Mouse (Mus musculus): ENCODE results near the gene Arf6. TPM values are rescaled to one million over a fixed set of nuclear protein-coding genes. Genes with fewer than 3 reads are reported as not detected.
"Not testable (repeated sequence)": the region's sequence is repeated elsewhere in the genome, so short reads cannot be mapped to it uniquely, and the experiment has no call there.

Arf6 gene
- polyA plus RNA-seq, 1 experiment from 2014 or later: 59.7 TPM

DNA sequence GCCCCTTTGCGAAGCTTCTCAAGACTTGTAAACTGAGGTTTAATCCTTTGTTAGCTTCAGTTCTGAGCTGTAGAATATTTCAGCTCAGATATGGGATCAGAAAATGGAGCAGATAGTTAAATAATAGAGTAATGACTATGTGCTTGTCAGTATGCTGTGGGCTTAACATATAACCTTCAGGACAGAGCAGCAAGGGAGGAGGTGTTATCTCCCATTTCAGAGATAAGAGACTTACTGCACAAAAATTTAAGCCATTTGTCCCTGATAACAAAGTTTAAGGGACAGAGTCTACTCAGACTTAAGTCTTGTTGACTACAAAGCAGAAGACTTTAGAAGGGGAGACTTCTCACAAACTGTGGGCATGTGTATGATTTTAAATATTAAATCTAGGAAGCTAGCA, 10.9 kb downstream of the Arf6 start:
- Histone ChIP-seq H3K9ac (ENCODE audit: low read depth, low read length) (no peak overlapping the region), H3K27ac (ENCODE audit: low read depth, low read length) (no peak overlapping the region), H3K27me3 (ENCODE audit: control insufficient read depth, insufficient read depth, low read length) (no peaks in the 10 kb centered on the region), H3K36me3 (ENCODE audit: control insufficient read depth, insufficient read depth, low read length) (peaks cover 3% of the 10 kb centered on the region; the same call in 1 of the 2 replicates), H3K4me1 (ENCODE audit: control insufficient read depth, insufficient read depth, low read length) (no peaks in the 10 kb centered on the region), H3K4me3 (ENCODE audit: low read length) (no peak overlapping the region), H3K4me2 (replicated peaks; ENCODE audit: low read depth, low read length) (no peak overlapping the region), H3K9me3 (ENCODE audit: control insufficient read depth, low read length) (no peaks in the 10 kb centered on the region)
- ATAC-seq (ENCODE audit: low FRiP score, low TSS enrichment): no peak
- WGBS: 100% methylated on average over 1 of the region's 1 CpGs

DNA sequence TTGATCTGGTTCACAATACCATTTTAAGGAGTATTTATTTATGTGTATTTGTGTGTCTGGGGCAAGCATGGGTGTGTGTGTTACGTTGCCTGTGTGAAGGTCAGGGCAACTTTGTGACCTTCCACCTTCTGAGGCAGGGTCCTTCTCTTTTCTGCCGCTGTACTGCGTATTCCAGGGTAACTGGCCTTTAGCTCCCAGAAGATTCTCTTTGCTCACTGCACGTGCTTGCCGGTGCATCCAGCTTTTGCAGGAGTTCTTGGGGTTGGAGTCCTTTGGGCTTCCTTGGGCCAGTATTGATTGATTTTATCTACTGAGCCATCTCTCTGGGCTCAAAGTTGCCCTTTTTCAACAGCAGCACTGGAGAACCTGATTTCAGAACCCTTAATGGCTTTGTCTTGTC, 12.7 kb downstream of the Arf6 start:
- 71% methylated on average over 5 of the region's 5 CpGs for WGBS
- Histone ChIP-seq H3K4me3 (ENCODE audit: low read length) (no peak overlapping the region), H3K4me2 (replicated peaks; ENCODE audit: low read depth, low read length) (no peak overlapping the region), H3K4me1 (ENCODE audit: control insufficient read depth, insufficient read depth, low read length) (no peaks in the 10 kb centered on the region), H3K36me3 (ENCODE audit: control insufficient read depth, insufficient read depth, low read length) (no peaks in the 10 kb centered on the region), H3K9ac (ENCODE audit: low read depth, low read length) (no peak overlapping the region), H3K27ac (ENCODE audit: low read depth, low read length) (no peak overlapping the region), H3K9me3 (ENCODE audit: control insufficient read depth, low read length) (no peaks in the 10 kb centered on the region), H3K27me3 (ENCODE audit: control insufficient read depth, insufficient read depth, low read length) (no peaks in the 10 kb centered on the region)
- no peak for ATAC-seq (ENCODE audit: low FRiP score, low TSS enrichment)

DNA sequence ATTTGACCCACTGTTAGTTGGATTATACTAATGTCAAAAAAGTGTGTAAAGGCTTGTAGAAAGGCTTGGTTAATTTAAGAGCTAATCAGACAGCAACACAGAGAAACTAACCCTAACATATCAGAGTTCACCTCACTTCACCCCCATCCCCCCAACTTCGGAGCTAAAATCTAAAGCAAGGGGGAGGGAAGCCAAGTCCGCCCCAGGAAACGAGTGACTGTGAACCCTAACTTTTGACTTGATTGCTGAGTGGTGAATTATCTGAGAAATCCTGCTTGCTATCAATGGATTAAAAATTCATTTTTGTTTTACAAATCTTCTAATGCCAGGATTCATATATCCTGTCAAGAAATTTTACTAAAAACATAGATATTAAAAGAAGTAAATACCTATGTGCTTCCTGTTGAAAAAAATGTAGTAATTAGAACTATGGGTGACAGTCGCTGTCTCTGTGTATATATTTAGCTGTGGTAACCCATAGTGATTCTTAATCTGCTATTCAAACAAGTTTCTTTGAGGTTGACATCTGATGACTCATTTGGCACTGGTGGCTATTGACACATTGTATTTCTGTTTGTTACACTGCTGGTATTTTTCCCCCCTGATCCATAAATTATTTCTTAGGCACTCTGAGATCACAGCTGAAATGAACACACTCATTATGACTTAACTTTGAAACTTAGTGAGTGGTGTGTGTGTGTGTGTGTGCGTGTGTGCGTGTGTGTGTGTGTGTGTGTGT, 13.8 kb downstream of the Arf6 start:
- Histone ChIP-seq H3K4me2 (replicated peaks; ENCODE audit: low read depth, low read length) (no peak overlapping the region), H3K9ac (ENCODE audit: low read depth, low read length) (no peak overlapping the region), H3K36me3 (ENCODE audit: control insufficient read depth, insufficient read depth, low read length) (no peaks in the 10 kb centered on the region), H3K4me3 (ENCODE audit: low read length) (no peak overlapping the region), H3K27me3 (ENCODE audit: control insufficient read depth, insufficient read depth, low read length) (no peaks in the 10 kb centered on the region), H3K4me1 (ENCODE audit: control insufficient read depth, insufficient read depth, low read length) (no peaks in the 10 kb centered on the region), H3K27ac (ENCODE audit: low read depth, low read length) (no peak overlapping the region), H3K9me3 (ENCODE audit: control insufficient read depth, low read length) (no peaks in the 10 kb centered on the region)
- no peak for ATAC-seq (ENCODE audit: low FRiP score, low TSS enrichment)
- WGBS: 76% methylated on average over 6 of the region's 6 CpGs

DNA sequence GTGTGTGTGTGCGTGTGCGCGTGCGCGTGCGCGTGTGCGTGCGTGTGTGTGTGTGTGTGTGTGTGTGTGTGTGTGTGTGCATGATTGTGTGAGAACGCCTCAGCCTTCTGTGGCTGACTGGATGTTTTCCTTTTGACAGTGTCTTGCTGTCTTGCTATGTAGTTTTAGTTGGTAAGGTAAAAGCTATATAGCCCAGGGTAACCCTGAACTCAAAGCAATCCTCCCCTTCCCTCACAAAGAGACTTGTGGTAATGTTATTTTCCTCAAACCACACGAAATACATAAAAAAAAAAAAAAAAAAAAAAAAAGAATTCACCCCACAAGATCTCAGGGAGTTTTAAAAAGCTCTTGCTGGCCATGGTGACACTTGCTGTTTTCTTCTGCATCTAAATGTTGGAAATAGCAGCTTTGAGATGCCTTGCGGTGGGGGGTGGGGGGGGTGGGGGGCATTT, 14.4 kb downstream of the Arf6 start:
- H3K9me3 ChIP-seq (ENCODE audit: control insufficient read depth, low read length); H3K27me3 ChIP-seq (ENCODE audit: control insufficient read depth, insufficient read depth, low read length); H3K27ac ChIP-seq (ENCODE audit: low read depth, low read length); H3K4me2 ChIP-seq (replicated peaks; ENCODE audit: low read depth, low read length); H3K9ac ChIP-seq (ENCODE audit: low read depth, low read length); ATAC-seq (ENCODE audit: low FRiP score, low TSS enrichment); H3K4me1 ChIP-seq (ENCODE audit: control insufficient read depth, insufficient read depth, low read length); H3K36me3 ChIP-seq (ENCODE audit: control insufficient read depth, insufficient read depth, low read length); H3K4me3 ChIP-seq (ENCODE audit: low read length): not testable (repeated sequence)
- WGBS: 92% methylated on average over 12 of the region's 12 CpGs

DNA sequence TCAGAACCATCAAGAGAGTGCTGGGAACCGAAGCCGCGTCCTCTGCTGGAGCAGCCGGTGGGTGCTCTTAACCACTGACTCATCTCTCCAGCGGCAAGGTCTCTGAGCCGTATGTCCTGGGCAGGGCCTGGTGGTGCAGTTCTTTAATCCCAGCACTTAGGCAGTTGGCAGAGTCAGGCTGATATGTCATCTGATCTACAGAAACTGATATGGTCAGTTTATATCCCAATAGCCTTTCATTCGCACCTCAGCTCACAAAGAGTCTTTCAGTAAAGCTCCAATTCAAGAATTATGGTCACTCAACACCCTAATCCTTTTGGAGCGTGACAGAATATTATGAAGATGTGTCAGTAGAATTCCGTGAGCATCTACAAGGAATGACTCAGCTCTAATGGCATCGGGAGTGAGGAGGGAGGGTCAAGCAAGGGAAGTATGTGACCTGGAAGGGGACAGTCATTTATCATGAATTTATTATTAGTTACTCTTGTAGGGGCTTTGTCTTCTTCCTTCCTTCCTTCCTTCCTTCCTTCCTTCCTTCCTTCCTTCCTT, 16.4 kb downstream of the Arf6 start:
- no peaks in the 10 kb centered on the region for H3K9me3 ChIP-seq (ENCODE audit: control insufficient read depth, low read length)
- no peaks in the 10 kb centered on the region for H3K4me1 ChIP-seq (ENCODE audit: control insufficient read depth, insufficient read depth, low read length)
- WGBS: 90% methylated on average over 10 of the region's 10 CpGs
- H3K4me3 ChIP-seq (ENCODE audit: low read length): no peak overlapping the region
- no peak overlapping the region for H3K4me2 ChIP-seq (replicated peaks; ENCODE audit: low read depth, low read length)
- no peaks in the 10 kb centered on the region for H3K36me3 ChIP-seq (ENCODE audit: control insufficient read depth, insufficient read depth, low read length)
- no peak overlapping the region for H3K27ac ChIP-seq (ENCODE audit: low read depth, low read length)
- H3K27me3 ChIP-seq (ENCODE audit: control insufficient read depth, insufficient read depth, low read length): no peaks in the 10 kb centered on the region
- no peak overlapping the region for H3K9ac ChIP-seq (ENCODE audit: low read depth, low read length)
- ATAC-seq (ENCODE audit: low FRiP score, low TSS enrichment): no peak

DNA sequence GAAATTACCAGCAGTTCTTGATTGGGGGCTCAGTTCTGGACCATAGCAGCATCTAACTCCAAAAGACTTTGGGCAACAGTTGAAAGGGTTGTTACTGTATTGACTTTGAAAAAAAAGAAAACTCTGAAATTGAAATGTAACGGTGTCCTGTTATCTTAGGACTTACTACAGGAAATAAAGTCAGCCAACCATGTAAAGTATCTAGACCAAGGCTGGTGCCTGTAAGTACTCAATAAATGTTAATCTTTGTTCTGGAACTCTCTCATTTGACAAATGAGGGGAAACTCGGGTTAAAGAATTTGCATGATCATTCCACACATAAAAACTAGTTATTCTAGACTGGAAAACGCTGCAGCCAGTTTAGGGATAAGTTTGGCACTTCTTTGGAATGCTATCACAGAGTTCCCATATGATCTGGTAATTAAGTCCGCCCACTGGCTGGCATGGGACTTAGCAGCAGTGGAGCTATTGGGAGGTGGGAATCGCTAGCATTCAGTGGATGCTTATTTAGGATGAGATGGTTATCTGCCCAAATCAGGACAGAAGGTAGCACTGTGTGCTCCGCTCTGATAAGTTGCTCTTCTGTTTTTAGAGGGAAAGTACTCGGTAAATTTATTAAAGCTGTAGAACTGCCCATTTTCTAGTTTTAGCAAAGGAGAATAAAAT, 17.5 kb downstream of the Arf6 start:
- Histone ChIP-seq H3K4me2 (replicated peaks; ENCODE audit: low read depth, low read length) (no peak overlapping the region), H3K9ac (ENCODE audit: low read depth, low read length) (no peak overlapping the region), H3K27me3 (ENCODE audit: control insufficient read depth, insufficient read depth, low read length) (no peaks in the 10 kb centered on the region), H3K27ac (ENCODE audit: low read depth, low read length) (no peak overlapping the region), H3K36me3 (ENCODE audit: control insufficient read depth, insufficient read depth, low read length) (no peaks in the 10 kb centered on the region), H3K9me3 (ENCODE audit: control insufficient read depth, low read length) (no peaks in the 10 kb centered on the region), H3K4me3 (ENCODE audit: low read length) (no peak overlapping the region), H3K4me1 (ENCODE audit: control insufficient read depth, insufficient read depth, low read length) (no peaks in the 10 kb centered on the region)
- WGBS: 57% methylated on average over 7 of the region's 7 CpGs
- no peak for ATAC-seq (ENCODE audit: low FRiP score, low TSS enrichment)

DNA sequence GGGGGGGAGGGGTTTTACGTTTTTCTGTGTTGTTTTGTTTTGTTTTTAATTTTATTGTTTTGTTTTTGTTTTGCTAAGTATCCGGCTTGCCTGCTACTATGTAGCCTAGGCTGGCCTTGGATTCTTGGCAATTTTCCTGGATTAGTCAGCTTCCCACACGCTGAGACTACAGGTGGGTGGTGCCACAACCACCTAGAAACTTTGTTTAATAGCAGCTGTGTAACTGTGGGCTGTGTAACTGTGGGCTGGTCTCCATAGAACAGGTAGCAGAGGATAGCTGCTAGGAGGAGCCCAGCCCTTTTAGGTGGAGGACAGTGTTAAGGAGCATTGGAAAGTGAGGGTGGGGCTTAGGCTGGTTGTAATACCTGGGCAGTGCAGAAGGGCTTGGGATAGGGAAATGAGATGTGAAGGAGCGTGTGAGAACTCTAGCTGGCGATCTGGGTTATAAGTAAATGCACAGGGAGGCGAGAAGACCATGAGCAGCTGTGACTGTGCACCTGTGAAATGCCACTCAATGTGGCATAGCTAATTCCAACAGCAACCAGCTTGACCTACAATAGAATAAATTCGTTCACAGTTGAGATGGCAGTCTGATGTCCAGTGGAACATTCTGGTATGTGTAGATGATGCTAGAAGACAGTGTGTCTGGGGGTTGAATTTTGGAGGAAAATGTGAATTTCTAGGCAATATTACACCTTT, 18.2 kb downstream of the Arf6 start:
- WGBS: 72% methylated on average over 7 of the region's 7 CpGs
- no peaks in the 10 kb centered on the region for H3K9me3 ChIP-seq (ENCODE audit: control insufficient read depth, low read length)
- no peak for ATAC-seq (ENCODE audit: low FRiP score, low TSS enrichment)

DNA sequence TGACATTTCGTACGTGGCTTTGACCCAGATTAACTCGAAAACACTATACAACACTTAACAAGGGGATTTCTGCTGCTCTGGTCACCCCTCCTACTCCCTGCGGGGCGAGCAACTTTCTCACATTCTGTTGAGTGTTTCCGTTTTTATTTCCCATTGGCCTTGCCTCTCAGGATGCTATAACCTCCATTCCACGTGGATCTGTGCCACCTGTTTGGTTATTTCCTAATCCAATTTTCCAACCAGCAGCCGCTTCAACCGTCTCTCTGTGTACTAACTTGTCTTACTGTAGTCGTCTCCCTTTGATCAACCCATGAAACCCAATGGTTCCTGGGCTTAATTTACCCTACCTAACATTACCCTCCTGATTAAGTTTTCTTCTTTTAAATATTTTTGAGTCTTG, 21.1 kb downstream of the Arf6 start:
- H3K36me3 ChIP-seq (ENCODE audit: control insufficient read depth, insufficient read depth, low read length): no peaks in the 10 kb centered on the region
- no peak for ATAC-seq (ENCODE audit: low FRiP score, low TSS enrichment)
- no peaks in the 10 kb centered on the region for H3K4me1 ChIP-seq (ENCODE audit: control insufficient read depth, insufficient read depth, low read length)
- no peak overlapping the region for H3K4me2 ChIP-seq (replicated peaks; ENCODE audit: low read depth, low read length)
- 75% methylated on average over 10 of the region's 10 CpGs for WGBS
- no peak overlapping the region for H3K4me3 ChIP-seq (ENCODE audit: low read length)
- no peak overlapping the region for H3K27ac ChIP-seq (ENCODE audit: low read depth, low read length)
- no peaks in the 10 kb centered on the region for H3K9me3 ChIP-seq (ENCODE audit: control insufficient read depth, low read length)
- no peak overlapping the region for H3K9ac ChIP-seq (ENCODE audit: low read depth, low read length)
- no peaks in the 10 kb centered on the region for H3K27me3 ChIP-seq (ENCODE audit: control insufficient read depth, insufficient read depth, low read length)

More for the DNA sequence above, 18.2 kb downstream of the Arf6 start:
- no peaks in the 10 kb centered on the region for H3K27me3 ChIP-seq (ENCODE audit: control insufficient read depth, insufficient read depth, low read length)
- no peaks in the 10 kb centered on the region for H3K4me1 ChIP-seq (ENCODE audit: control insufficient read depth, insufficient read depth, low read length)
- H3K9ac ChIP-seq (ENCODE audit: low read depth, low read length): no peak overlapping the region
- no peaks in the 10 kb centered on the region for H3K36me3 ChIP-seq (ENCODE audit: control insufficient read depth, insufficient read depth, low read length)
- H3K27ac ChIP-seq (ENCODE audit: low read depth, low read length): no peak overlapping the region
- no peak overlapping the region for H3K4me2 ChIP-seq (replicated peaks; ENCODE audit: low read depth, low read length)
- H3K4me3 ChIP-seq (ENCODE audit: low read length): no peak overlapping the region

DNA sequence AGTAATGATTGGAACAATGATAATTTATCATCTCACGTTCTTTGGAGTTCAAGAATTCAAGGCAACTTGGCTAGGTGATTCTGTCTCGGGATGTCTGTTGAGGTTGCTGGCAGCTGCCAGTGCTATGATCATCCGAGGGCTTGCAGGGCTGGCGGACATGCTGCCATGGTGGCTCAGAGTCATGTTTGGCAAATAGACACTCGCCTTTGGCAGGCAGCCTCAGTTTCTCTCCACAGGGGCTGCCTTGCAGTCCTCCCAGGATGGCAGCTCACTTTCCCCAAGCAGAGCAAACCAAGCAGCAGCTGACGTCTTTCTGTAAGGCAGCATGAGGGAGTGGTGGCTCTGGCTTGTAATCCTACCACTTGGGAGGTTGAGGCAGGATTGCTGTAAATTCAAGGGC, 22.5 kb downstream of the Arf6 start:
- Histone ChIP-seq H3K36me3 (ENCODE audit: control insufficient read depth, insufficient read depth, low read length) (no peaks in the 10 kb centered on the region), H3K4me3 (ENCODE audit: low read length) (no peak overlapping the region), H3K27me3 (ENCODE audit: control insufficient read depth, insufficient read depth, low read length) (no peaks in the 10 kb centered on the region), H3K9ac (ENCODE audit: low read depth, low read length) (no peak overlapping the region), H3K4me2 (replicated peaks; ENCODE audit: low read depth, low read length) (no peak overlapping the region), H3K4me1 (ENCODE audit: control insufficient read depth, insufficient read depth, low read length) (no peaks in the 10 kb centered on the region), H3K27ac (ENCODE audit: low read depth, low read length) (no peak overlapping the region), H3K9me3 (ENCODE audit: control insufficient read depth, low read length) (no peaks in the 10 kb centered on the region)
- WGBS: 89% methylated on average over 6 of the region's 6 CpGs
- no peak for ATAC-seq (ENCODE audit: low FRiP score, low TSS enrichment)
